Mouse (Mus musculus): Measurements from ENCODE around the gene Nckap5l. TPM values are rescaled to one million over a fixed set of nuclear protein-coding genes. Genes with fewer than 3 reads are reported as not detected.

The Nckap5l gene
- polyA plus RNA-seq, 1 experiment from 2014 or later: 17.1 TPM

GRCm38 (mm10) chr15:99484745-99485144 is 27.2 kb upstream of the Nckap5l start:
- no peaks in the 10 kb centered on the region for H3K9me3 ChIP-seq
- WGBS: 72% methylated on average over 6 of the region's 6 CpGs
- no peak overlapping the region for H3K27ac ChIP-seq (replicated peaks)
- H3K36me3 ChIP-seq: no peaks in the 10 kb centered on the region
- no peaks in the 10 kb centered on the region for H3K27me3 ChIP-seq
- H3K4me1 ChIP-seq (replicated peaks): no peaks in the 10 kb centered on the region
- H3K9ac ChIP-seq: no peak overlapping the region
- H3K4me2 ChIP-seq: no peak overlapping the region
- ATAC-seq (ENCODE audit: low FRiP score, low read depth): no peak
- H3K4me3 ChIP-seq: no peak overlapping the region

- no peak overlapping the region for H3K9ac ChIP-seq
- 63% methylated on average over 1 of the region's 1 CpGs for WGBS
- H3K36me3 ChIP-seq: no peaks in the 10 kb centered on the region
- H3K27ac ChIP-seq (replicated peaks): no peak overlapping the region
- no peak for ATAC-seq (ENCODE audit: low FRiP score, low read depth)
- no peaks in the 10 kb centered on the region for H3K27me3 ChIP-seq
- H3K9me3 ChIP-seq: no peaks in the 10 kb centered on the region
- H3K4me2 ChIP-seq: no peak overlapping the region
- no peak overlapping the region for H3K4me3 ChIP-seq
- H3K4me1 ChIP-seq (replicated peaks): peaks cover 27% of the 10 kb centered on the region
These were observed 18.3 kb upstream of the Nckap5l start for GRCm38 (mm10) chr15:99475814-99476213.

- H3K4me3 ChIP-seq: peak within 1 kb of the TSS; percentile 72
- peak; percentile 82 for ATAC-seq (ENCODE audit: low FRiP score, low read depth)
- no peaks in the 10 kb centered on the region for H3K9me3 ChIP-seq
- peak within 1 kb of the TSS; percentile 77 for H3K9ac ChIP-seq
- H3K27me3 ChIP-seq: no peaks in the 10 kb centered on the region
- H3K4me1 ChIP-seq (replicated peaks): peaks cover 31% of the 10 kb centered on the region
- peaks cover 4% of the 10 kb centered on the region; the same call in 1 of the 2 replicates for H3K36me3 ChIP-seq
- peak within 1 kb of the TSS; percentile 87 for H3K27ac ChIP-seq (replicated peaks)
- peak within 1 kb of the TSS; percentile 66 for H3K4me2 ChIP-seq
- under 1% methylated on average over 26 of the region's 26 CpGs for WGBS
These were observed 17.0 kb upstream of the Nckap5l start, which contains the start of gene Bcdin3d for GRCm38 (mm10) chr15:99474576-99474926. Bcdin3d (minus strand) TSS chr15:99474730.

GRCm38 (mm10) chr15:99473801-99474575 is 16.4 kb upstream of the Nckap5l start:
- Histone ChIP-seq H3K9ac (peak overlapping the region; percentile 77), H3K9me3 (no peaks in the 10 kb centered on the region), H3K27me3 (no peaks in the 10 kb centered on the region), H3K36me3 (peaks cover 6% of the 10 kb centered on the region; the same call in 1 of the 2 replicates), H3K4me3 (peak overlapping the region; percentile 72), H3K27ac (replicated peaks) (peak overlapping the region; percentile 87), H3K4me1 (replicated peaks) (peaks cover 31% of the 10 kb centered on the region), H3K4me2 (peak overlapping the region; percentile 66)
- peak; percentile 72 for ATAC-seq (ENCODE audit: low FRiP score, low read depth)
- 5% methylated on average over 38 of the region's 38 CpGs for WGBS

- Histone ChIP-seq H3K9me3 (no peaks in the 10 kb centered on the region), H3K4me2 (no peak overlapping the region; the same call in 1 of the 2 replicates), H3K4me1 (replicated peaks) (peaks cover 31% of the 10 kb centered on the region), H3K27me3 (no peaks in the 10 kb centered on the region), H3K27ac (replicated peaks) (no peak overlapping the region), H3K9ac (no peak overlapping the region), H3K36me3 (peaks cover 7% of the 10 kb centered on the region; the same call in 1 of the 2 replicates), H3K4me3 (no peak overlapping the region)
- ATAC-seq (ENCODE audit: low FRiP score, low read depth): no peak
- WGBS: 92% methylated on average over 7 of the region's 7 CpGs
These were observed 15.4 kb upstream of the Nckap5l start for GRCm38 (mm10) chr15:99472972-99473371.

- 79% methylated on average over 14 of the region's 14 CpGs for WGBS
- no peak for ATAC-seq (ENCODE audit: low FRiP score, low read depth)
These were observed 14.1 kb upstream of the Nckap5l start for GRCm38 (mm10) chr15:99471677-99472063.

GRCm38 (mm10) chr15:99470971-99471676 is 13.6 kb upstream of the Nckap5l start:
- Histone ChIP-seq H3K4me3 (no peak overlapping the region), H3K36me3 (peaks cover 7% of the 10 kb centered on the region; the same call in 1 of the 2 replicates), H3K27ac (replicated peaks) (peak overlapping the region; percentile 52), H3K27me3 (no peaks in the 10 kb centered on the region), H3K4me2 (peak overlapping the region; percentile 37), H3K9ac (no peak overlapping the region), H3K4me1 (replicated peaks) (peaks cover 31% of the 10 kb centered on the region), H3K9me3 (no peaks in the 10 kb centered on the region)
- WGBS: 59% methylated on average over 17 of the region's 17 CpGs
- no peak for ATAC-seq (ENCODE audit: low FRiP score, low read depth)

More at GRCm38 (mm10) chr15:99471677-99472063, 14.1 kb upstream of the Nckap5l start:
- no peak overlapping the region for H3K9ac ChIP-seq
- H3K4me3 ChIP-seq: no peak overlapping the region
- H3K9me3 ChIP-seq: no peaks in the 10 kb centered on the region
- peaks cover 31% of the 10 kb centered on the region for H3K4me1 ChIP-seq (replicated peaks)
- H3K4me2 ChIP-seq: no peak overlapping the region
- H3K27me3 ChIP-seq: no peaks in the 10 kb centered on the region
- no peak overlapping the region for H3K27ac ChIP-seq (replicated peaks)
- peaks cover 7% of the 10 kb centered on the region; the same call in 1 of the 2 replicates for H3K36me3 ChIP-seq

- Histone ChIP-seq H3K9ac (no peak overlapping the region), H3K9me3 (no peaks in the 10 kb centered on the region), H3K27ac (replicated peaks) (peak overlapping the region; percentile 52; the same call in 1 of the 2 replicates), H3K4me3 (no peak overlapping the region), H3K36me3 (peaks cover 7% of the 10 kb centered on the region; the same call in 1 of the 2 replicates), H3K27me3 (no peaks in the 10 kb centered on the region), H3K4me2 (peak overlapping the region; percentile 37; the same call in 1 of the 2 replicates), H3K4me1 (replicated peaks) (peaks cover 26% of the 10 kb centered on the region)
- no peak for ATAC-seq (ENCODE audit: low FRiP score, low read depth)
- 86% methylated on average over 31 of the region's 31 CpGs for WGBS
These were observed 12.7 kb upstream of the Nckap5l start for GRCm38 (mm10) chr15:99470224-99470761.

- Histone ChIP-seq H3K9ac (no peak overlapping the region), H3K27ac (replicated peaks) (no peak overlapping the region), H3K4me2 (no peak overlapping the region), H3K36me3 (peaks cover 7% of the 10 kb centered on the region; the same call in 1 of the 2 replicates), H3K4me1 (replicated peaks) (peaks cover 23% of the 10 kb centered on the region), H3K4me3 (no peak overlapping the region), H3K9me3 (no peaks in the 10 kb centered on the region), H3K27me3 (no peaks in the 10 kb centered on the region)
- 93% methylated on average over 4 of the region's 4 CpGs for WGBS
- ATAC-seq (ENCODE audit: low FRiP score, low read depth): no peak
These were observed 12.2 kb upstream of the Nckap5l start for GRCm38 (mm10) chr15:99469736-99470135.

GRCm38 (mm10) chr15:99469067-99469466 is 11.5 kb upstream of the Nckap5l start:
- no peak overlapping the region for H3K9ac ChIP-seq
- H3K27ac ChIP-seq (replicated peaks): no peak overlapping the region
- H3K4me2 ChIP-seq: no peak overlapping the region
- H3K9me3 ChIP-seq: no peaks in the 10 kb centered on the region
- H3K4me1 ChIP-seq (replicated peaks): peaks cover 21% of the 10 kb centered on the region
- no peaks in the 10 kb centered on the region for H3K27me3 ChIP-seq
- 38% methylated on average over 3 of the region's 3 CpGs for WGBS
- no peak overlapping the region for H3K4me3 ChIP-seq
- no peak for ATAC-seq (ENCODE audit: low FRiP score, low read depth)
- peaks cover 7% of the 10 kb centered on the region; the same call in 1 of the 2 replicates for H3K36me3 ChIP-seq

GRCm38 (mm10) chr15:99463194-99463593 is 5.6 kb upstream of the Nckap5l start:
- Histone ChIP-seq H3K4me1 (replicated peaks) (peaks cover 10% of the 10 kb centered on the region), H3K27me3 (no peaks in the 10 kb centered on the region), H3K9ac (no peak overlapping the region), H3K4me2 (no peak overlapping the region), H3K4me3 (no peak overlapping the region), H3K27ac (replicated peaks) (no peak overlapping the region), H3K36me3 (no peaks in the 10 kb centered on the region), H3K9me3 (no peaks in the 10 kb centered on the region)
- WGBS: 81% methylated on average over 13 of the region's 13 CpGs
- no peak for ATAC-seq (ENCODE audit: low FRiP score, low read depth)
